Mouse (Mus musculus) hindbrain, postnatal 0 days (tissue): ENCODE measurements around the gene Itgb1. TPM values are rescaled to one million over a fixed set of nuclear protein-coding genes. Genes with fewer than 3 reads are reported as not detected.
A peak's percentile ranks its signal among the peaks of the same experiment; 100 is the strongest.

Experiments used
- ATAC-seq: fragments of 200-750 bp; cut with Nextera tagmentation; 2 replicates; pipeline ENCODE4 v1.8.0; 2017; ENCODE audit warnings: mild to moderate bottlenecking, moderate TSS enrichment, moderate library complexity
- DNase-seq: peaks from one replicate; pipeline ENCODE4 v3.0.0-alpha.2; 2015; ENCODE audit warnings: low spot score
- H3K27ac ChIP-seq: fragments of 300-500 bp; sonication (generic); 2 replicates; pipeline ENCODE4 v1.5.1; 2014; ENCODE audit warnings: mild to moderate bottlenecking
- H3K27me3 ChIP-seq: fragments of 300-500 bp; sonication (generic); 2 replicates; pipeline ENCODE4 v1.6.1; 2014; ENCODE audit warnings: low read length, mixed read lengths; ENCODE audit not compliant: insufficient read depth
- H3K36me3 ChIP-seq: fragments of 300-500 bp; sonication (generic); 2 replicates; pipeline ENCODE4 v1.6.1; 2014; ENCODE audit warnings: low read length, mixed read lengths; ENCODE audit not compliant: insufficient read depth
- H3K4me1 ChIP-seq: fragments of 300-500 bp; sonication (generic); 2 replicates; pipeline ENCODE4 v1.6.1; 2014; ENCODE audit warnings: antibody characterized with exemption, low read length, mixed read lengths; ENCODE audit not compliant: insufficient read depth
- H3K4me2 ChIP-seq: fragments of 300-500 bp; sonication (generic); 2 replicates; pipeline ENCODE4 v1.6.1; 2014; ENCODE audit warnings: low read depth, mild to moderate bottlenecking, low read length, moderate library complexity, mixed read lengths
- H3K4me3 ChIP-seq: fragments of 300-500 bp; sonication (generic); 2 replicates; pipeline ENCODE4 v1.5.1; 2014; ENCODE audit warnings: low read length
- H3K9ac ChIP-seq: fragments of 300-500 bp; sonication (generic); replicated peaks from 2 replicates; pipeline ENCODE4 v1.6.1; 2014; ENCODE audit warnings: mild to moderate bottlenecking, low read length, moderate library complexity, mixed read lengths
- H3K9me3 ChIP-seq: fragments of 300-500 bp; sonication (generic); 2 replicates; pipeline ENCODE4 v1.6.1; 2016; ENCODE audit warnings: low read length, mixed read lengths
- CTCF ChIP-seq: IDR thresholded peaks from 2 replicates; pipeline ENCODE4 v1.5.1; 2016; ENCODE audit warnings: antibody characterized with exemption, control low read depth, low read depth
- WGBS: fragments of 180-500 bp; shearing (Covaris S2); extraction: QIAGEN DNeasy Blood & Tissue Kit; methylation state at CpG from one replicate; pipeline ENCODE4 v1.1.7; 2014; 5-methylcytosine and 5-hydroxymethylcytosine counted together
- polyA plus RNA-seq: library from polyadenylated mRNA; unstranded; fragments of >200 nt; fragmentation: Nextera tagmentation; extraction: Ambion mirVana; gene quantifications from 2 replicates; pipeline ENCODE4 v1.2.1, GENCODE M21; 2015
- total RNA-seq: library from RNA; depleted of rRNA; stranded (reverse); fragments of >200 nt; gene quantifications from 2 replicates; pipeline ENCODE4 v1.2.3, GENCODE M21; 2014

Itgb1 gene
- total and polyA plus RNA-seq, 2 experiments from 2014 or later: 59.1 to 70.8 TPM

GRCm38 (mm10) chr8:128680548-128681325, 4.7 kb upstream of the Itgb1 start:
- no peak overlapping the region for H3K27ac ChIP-seq
- H3K4me1 ChIP-seq: no peaks in the 10 kb centered on the region
- H3K36me3 ChIP-seq: no peaks in the 10 kb centered on the region
- DNase-seq: no peak
- no peak overlapping the region for H3K9ac ChIP-seq
- no peak for TF ChIP-seq CTCF
- no peaks in the 10 kb centered on the region for H3K9me3 ChIP-seq
- H3K27me3 ChIP-seq: no peaks in the 10 kb centered on the region
- WGBS: 93% methylated on average over 2 of the region's 2 CpGs
- no peak overlapping the region for H3K4me2 ChIP-seq
- ATAC-seq: no peak
- H3K4me3 ChIP-seq: no peak overlapping the region

- Histone ChIP-seq H3K4me3 (no peak overlapping the region), H3K27ac (no peak overlapping the region), H3K4me2 (no peak overlapping the region), H3K27me3 (no peaks in the 10 kb centered on the region), H3K36me3 (no peaks in the 10 kb centered on the region), H3K9ac (no peak overlapping the region), H3K9me3 (no peaks in the 10 kb centered on the region), H3K4me1 (0 out of 2 replicates have a peak, but pooled peaks cover under 1% of the 10 kb centered on the region)
- 95% methylated on average over 3 of the region's 3 CpGs for WGBS
- DNase-seq (no peak), ATAC-seq (no peak)
- no peak for TF ChIP-seq CTCF
These were observed 3.5 kb upstream of the Itgb1 start for GRCm38 (mm10) chr8:128681970-128682369.

GRCm38 (mm10) chr8:128684609-128685506, 596 bp upstream of the Itgb1 start:
- no peak for TF ChIP-seq CTCF
- 4% methylated on average over 25 of the region's 25 CpGs for WGBS
- DNase-seq: peak; percentile 71
- ATAC-seq: no peak
- Histone ChIP-seq H3K4me3 (peak overlapping the region; percentile 96), H3K9ac (peak overlapping the region; percentile 97), H3K27me3 (no peaks in the 10 kb centered on the region), H3K27ac (peak overlapping the region; percentile 100), H3K4me2 (peak overlapping the region; percentile 79), H3K9me3 (no peaks in the 10 kb centered on the region), H3K4me1 (0 out of 2 replicates have a peak, but pooled peaks cover 14% of the 10 kb centered on the region), H3K36me3 (no peaks in the 10 kb centered on the region)

GRCm38 (mm10) chr8:128686429-128686990, 1.1 kb downstream of the Itgb1 start:
- H3K27ac ChIP-seq: peak overlapping the region; percentile 100

DNA sequence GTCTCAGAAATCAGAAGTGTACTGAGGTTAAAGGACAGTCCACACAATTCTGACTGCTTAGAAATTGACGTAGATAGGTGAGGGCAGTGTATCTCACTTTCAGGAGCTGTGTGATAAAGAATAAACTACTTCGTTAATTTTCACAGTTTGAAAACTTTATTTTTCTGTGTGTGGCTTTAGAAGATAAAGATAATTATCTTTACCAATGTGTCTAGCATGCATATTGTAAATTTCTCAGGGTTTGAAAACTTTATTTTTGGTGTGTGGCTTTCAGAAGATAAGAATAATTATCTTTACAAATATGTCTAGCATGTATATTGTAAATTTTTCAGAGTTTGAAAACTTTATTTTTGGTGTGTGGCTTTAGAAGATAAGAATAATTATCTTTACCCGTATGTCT, 3.2 kb downstream of the Itgb1 start:
- Histone ChIP-seq H3K9ac (no peak overlapping the region), H3K9me3 (no peaks in the 10 kb centered on the region), H3K36me3 (no peaks in the 10 kb centered on the region), H3K4me3 (no peak overlapping the region), H3K27me3 (no peaks in the 10 kb centered on the region), H3K27ac (no peak overlapping the region), H3K4me2 (0 out of 2 replicates have a peak overlapping the region, but pooled peaks have one; percentile 18), H3K4me1 (peaks cover 22% of the 10 kb centered on the region; the same call in 1 of the 2 replicates)
- ATAC-seq (no peak), DNase-seq (no peak)
- no peak for TF ChIP-seq CTCF
- 82% methylated on average over 3 of the region's 3 CpGs for WGBS

More at GRCm38 (mm10) chr8:128686429-128686990, 1.1 kb downstream of the Itgb1 start:
- Histone ChIP-seq H3K4me3 (peak overlapping the region; percentile 96), H3K27me3 (no peaks in the 10 kb centered on the region), H3K4me1 (peaks cover 22% of the 10 kb centered on the region; the same call in 1 of the 2 replicates), H3K4me2 (peak overlapping the region; percentile 79), H3K9me3 (no peaks in the 10 kb centered on the region), H3K9ac (peak overlapping the region; percentile 97), H3K36me3 (no peaks in the 10 kb centered on the region)
- ATAC-seq: no peak
- DNase-seq: no peak
- TF ChIP-seq CTCF: no peak
- WGBS: 4% methylated on average over 2 of the region's 2 CpGs

GRCm38 (mm10) chr8:128690056-128690455, 4.6 kb downstream of the Itgb1 start:
- no peak for TF ChIP-seq CTCF
- DNase-seq (no peak), ATAC-seq (no peak)
- H3K27ac ChIP-seq: no peak overlapping the region
- WGBS: 77% methylated on average over 1 of the region's 1 CpGs
- no peak overlapping the region for H3K4me3 ChIP-seq
- no peaks in the 10 kb centered on the region for H3K36me3 ChIP-seq
- peaks cover 22% of the 10 kb centered on the region; the same call in 1 of the 2 replicates for H3K4me1 ChIP-seq
- no peaks in the 10 kb centered on the region for H3K27me3 ChIP-seq
- H3K9me3 ChIP-seq: no peaks in the 10 kb centered on the region
- no peak overlapping the region for H3K9ac ChIP-seq
- H3K4me2 ChIP-seq: no peak overlapping the region
